Mouse (Mus musculus): ENCODE measurements around the gene Mecr.
A peak's percentile ranks its signal among the peaks of the same experiment; 100 is the strongest.

Mecr gene

GRCm38 (mm10) chr4:131890692-131891091 is 47.4 kb downstream of the Mecr start:
- no peak for DNase-seq (ENCODE audit: low read depth)

- DNase-seq (ENCODE audit: low read depth), result no peak
These were observed 53.8 kb downstream of the Mecr start for GRCm38 (mm10) chr4:131897109-131897508.

GRCm38 (mm10) chr4:131897787-131898186 is 54.5 kb downstream of the Mecr start:
- DNase-seq (ENCODE audit: low read depth), result no peak

GRCm38 (mm10) chr4:131898503-131899179 is 55.4 kb downstream of the Mecr start:
- DNase-seq (ENCODE audit: low read depth), result no peak

- DNase-seq (ENCODE audit: low read depth), result no peak
These were observed 55.9 kb downstream of the Mecr start for GRCm38 (mm10) chr4:131899180-131899554.

GRCm38 (mm10) chr4:131901090-131901489 is 57.8 kb downstream of the Mecr start:
- no peak for DNase-seq (ENCODE audit: low read depth)

- peak; percentile 33 for DNase-seq (ENCODE audit: low read depth)
These were observed 61.2 kb downstream of the Mecr start for GRCm38 (mm10) chr4:131904478-131904877.

GRCm38 (mm10) chr4:131906423-131906822 is 63.2 kb downstream of the Mecr start:
- no peak for DNase-seq (ENCODE audit: low read depth)

- DNase-seq (ENCODE audit: low read depth), result no peak
These were observed 64.6 kb downstream of the Mecr start for GRCm38 (mm10) chr4:131907912-131908311.

GRCm38 (mm10) chr4:131910237-131910994 is 67.1 kb downstream of the Mecr start:
- DNase-seq (ENCODE audit: low read depth), result no peak

GRCm38 (mm10) chr4:131911521-131911920 is 68.3 kb downstream of the Mecr start:
- DNase-seq (ENCODE audit: low read depth), result no peak

GRCm38 (mm10) chr4:131913526-131913925 is 70.3 kb downstream of the Mecr start:
- DNase-seq (ENCODE audit: low read depth), result peak; percentile 39

- DNase-seq (ENCODE audit: low read depth), result no peak
These were observed 70.9 kb downstream of the Mecr start for GRCm38 (mm10) chr4:131914046-131914643.

GRCm38 (mm10) chr4:131914891-131915469 is 71.7 kb downstream of the Mecr start:
- no peak for DNase-seq (ENCODE audit: low read depth)

- DNase-seq (ENCODE audit: low read depth), result no peak
These were observed 72.6 kb downstream of the Mecr start for GRCm38 (mm10) chr4:131915821-131916328.

GRCm38 (mm10) chr4:131916425-131916824 is 73.2 kb downstream of the Mecr start:
- DNase-seq (ENCODE audit: low read depth), result peak; percentile 68

GRCm38 (mm10) chr4:131917010-131917555 is 73.8 kb downstream of the Mecr start:
- DNase-seq (ENCODE audit: low read depth), result no peak

Measured in NIH3T3 (cell line).